Mouse (Mus musculus) spleen, postnatal 0 days (tissue): Measurements from ENCODE around the gene Tmem120b. TPM values are rescaled to one million over a fixed set of nuclear protein-coding genes. Genes with fewer than 3 reads are reported as not detected.

ENCODE experiments used
- polyA plus RNA-seq: library from polyadenylated mRNA; unstranded; fragments of >200 nt; fragmentation: Nextera tagmentation; extraction: Ambion mirVana; gene quantifications from 2 replicates; pipeline ENCODE4 v1.2.1, GENCODE M21; 2015

Tmem120b gene
- 27.5 and 36.0 TPM in 2 replicates for polyA plus RNA-seq

DNA sequence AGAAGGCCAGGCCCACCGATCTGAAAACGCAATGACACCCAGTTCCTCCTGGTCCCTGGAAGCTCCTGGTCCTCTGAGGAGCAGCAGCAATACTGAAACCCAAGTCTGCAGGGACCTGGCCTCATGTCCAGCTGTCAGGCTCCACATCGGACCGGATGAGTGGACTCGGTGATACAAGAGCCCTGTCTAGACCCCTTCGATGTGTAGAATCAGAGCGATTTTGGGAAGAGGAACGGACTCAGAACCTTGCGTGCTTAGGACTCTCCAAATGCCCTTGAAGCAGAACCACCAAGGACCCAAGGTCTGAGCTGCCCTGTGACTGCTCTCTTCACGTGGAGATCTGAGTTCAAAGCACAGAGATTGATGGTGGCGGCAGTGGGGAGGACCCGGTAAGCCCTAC is at the start of gene Tmem120b:
Gene Tmem120b, plus strand, starts transcription at position 301 of the 400 bp plus-strand sequence.

DNA sequence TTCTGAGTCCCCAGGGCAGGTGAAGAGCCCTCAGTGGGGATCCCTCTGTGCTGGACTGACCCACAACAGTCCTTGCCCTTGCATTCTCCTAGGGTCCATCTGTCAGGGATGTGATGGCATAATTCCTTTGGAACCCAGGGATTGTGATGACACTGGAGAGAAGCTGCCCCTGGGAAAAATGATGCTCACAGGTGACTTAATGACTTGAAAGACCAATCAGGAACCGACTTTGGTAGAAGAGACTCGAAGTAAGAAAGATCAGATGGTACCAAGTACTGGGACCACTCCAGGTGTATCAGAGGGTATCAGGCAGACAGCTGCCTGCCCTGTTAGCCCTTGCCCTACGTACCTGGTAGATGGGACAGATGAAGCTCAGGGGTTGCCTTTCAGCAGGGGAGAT is 21.3 kb upstream of the Tmem120b start, which contains the start of gene Morn3:
Gene Morn3, minus strand, starts transcription at position 101 of the 400 bp plus-strand sequence.

DNA sequence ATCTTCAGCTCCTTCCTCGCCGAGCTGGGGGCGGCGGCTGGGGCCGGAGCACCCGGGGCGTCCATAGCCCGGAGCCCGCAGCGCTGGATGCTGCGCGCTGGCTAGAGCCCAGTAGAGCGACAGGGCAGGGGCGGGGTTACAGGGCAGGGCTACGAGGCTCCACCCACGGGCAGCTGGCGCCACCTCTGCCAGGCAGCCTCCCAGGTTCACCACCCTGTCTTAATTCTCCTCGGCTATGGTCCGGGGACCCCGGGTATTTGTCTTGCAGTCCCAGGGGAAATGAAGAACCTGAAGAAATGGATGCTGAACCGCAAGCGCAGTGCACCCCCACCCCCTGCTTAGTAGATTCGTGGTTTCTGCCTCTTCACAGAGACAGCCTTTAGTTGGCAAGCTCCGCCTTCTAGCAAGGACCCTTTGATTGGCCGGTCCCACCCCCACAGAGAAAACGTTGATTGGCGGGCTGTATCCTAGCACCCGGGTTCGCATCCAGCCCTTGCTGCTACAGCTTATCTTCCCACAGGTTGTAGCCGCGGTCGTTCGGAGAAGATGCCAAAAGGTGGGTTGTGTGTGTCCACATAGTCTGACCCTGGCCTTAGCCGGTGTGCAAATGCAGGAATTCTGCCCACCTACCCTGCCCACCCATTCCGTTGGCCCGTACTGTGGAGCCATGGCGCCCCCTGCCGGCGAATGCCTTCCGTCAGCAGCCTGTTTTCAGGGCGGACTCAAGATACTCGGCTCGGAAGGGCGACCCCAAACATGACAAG is 64.3 kb downstream of the Tmem120b start, which contains the start of gene Rhof:
Gene Rhof, minus strand, starts transcription at position 385 of the 764 bp plus-strand sequence.

DNA sequence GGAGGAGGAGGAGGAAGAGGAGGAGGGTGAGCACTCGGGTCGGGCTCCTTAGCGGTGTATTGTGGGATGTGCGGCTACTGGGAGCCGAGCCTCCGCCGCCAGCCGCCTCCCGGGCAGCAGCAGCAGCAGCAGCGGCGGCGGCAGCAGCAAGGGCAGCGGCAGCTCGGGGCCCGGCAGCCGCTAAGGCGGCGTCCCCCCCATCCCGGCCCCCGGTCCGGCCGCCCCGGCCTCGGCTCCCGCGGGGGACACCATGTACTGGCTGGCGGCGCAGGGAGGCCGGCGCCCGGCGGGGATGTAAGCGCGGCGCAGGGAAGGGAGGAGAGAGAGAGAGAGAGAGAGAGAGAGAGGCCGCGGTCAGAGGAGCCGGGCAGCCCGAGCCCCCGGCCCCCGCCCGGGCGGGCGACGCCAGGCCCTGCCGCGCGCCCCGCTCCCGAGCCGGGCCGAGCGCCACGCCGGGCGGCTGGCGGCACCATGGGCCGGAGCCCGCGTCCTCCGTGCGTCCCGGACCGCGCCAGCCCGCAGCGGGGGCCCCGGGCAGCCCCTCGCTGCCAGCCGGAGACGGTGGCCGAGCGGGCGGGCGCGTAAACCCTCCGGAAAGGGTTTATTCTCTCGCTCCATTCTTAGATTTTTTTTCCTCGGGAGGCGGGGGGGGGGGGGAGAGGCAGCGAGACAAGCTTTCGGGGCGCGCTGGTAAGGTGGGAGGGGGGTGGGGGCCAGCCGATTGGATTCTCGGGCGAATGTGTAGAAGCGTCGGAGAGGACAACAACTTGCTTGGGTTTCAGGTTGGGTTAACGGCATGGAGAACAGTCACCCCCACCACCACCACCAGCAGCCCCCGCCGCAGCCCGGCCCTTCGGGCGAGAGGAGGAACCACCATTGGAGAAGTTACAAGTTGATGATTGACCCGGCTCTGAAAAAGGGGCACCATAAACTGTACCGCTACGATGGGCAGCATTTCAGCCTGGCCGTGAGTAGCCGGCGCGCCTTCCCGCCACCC is 74.2 kb downstream of the Tmem120b start, which contains the start of gene Setd1b:
Gene Setd1b, plus strand, starts transcription at position 33 of the 997 bp plus-strand sequence.

Other genes starting within 250 kb of the Tmem120b start
- 233 and 241 TPM in 2 replicates for gene Anapc5, start 247.1 kb upstream of the Tmem120b start, polyA plus RNA-seq
- 14.5 and 16.3 TPM in 2 replicates for gene Rnf34, start 218.4 kb upstream of the Tmem120b start, polyA plus RNA-seq
- gene Kdm2b, start 78.6 kb upstream of the Tmem120b start, polyA plus RNA-seq, result 20.1 and 22.7 TPM in 2 replicates
- 18.6 and 26.4 TPM in 2 replicates for gene Orai1, start 53.3 kb upstream of the Tmem120b start, polyA plus RNA-seq
- 1.8 and 1.9 TPM in 2 replicates for gene Morn3, start 21.4 kb upstream of the Tmem120b start, polyA plus RNA-seq
- 3.5 and 4.3 TPM in 2 replicates for gene Rhof, start 64.3 kb downstream of the Tmem120b start, polyA plus RNA-seq
- gene Setd1b, start 73.8 kb downstream of the Tmem120b start, polyA plus RNA-seq, result 8.2 and 8.9 TPM in 2 replicates
- gene Psmd9, start 101.0 kb downstream of the Tmem120b start, polyA plus RNA-seq, result 130 and 142 TPM in 2 replicates
- gene Hpd, start 114.3 kb downstream of the Tmem120b start, polyA plus RNA-seq, result 0.42 and 0.76 TPM in 2 replicates
- gene Wdr66, start 183.7 kb downstream of the Tmem120b start, polyA plus RNA-seq, result 0.18 and 0.38 TPM in 2 replicates